Mouse (Mus musculus) liver, postnatal 0 days (tissue): Measurements from ENCODE around the gene Cse1l.

ENCODE experiments used
- CTCF ChIP-seq: sonication (generic); IDR thresholded peaks from 2 replicates; pipeline ENCODE4 v1.5.1; 2016; ENCODE audit warnings: antibody characterized with exemption, low read depth
- EP300 ChIP-seq: IDR thresholded peaks from 2 replicates; pipeline ENCODE4 v1.6.1; 2016; ENCODE audit warnings: antibody characterized with exemption, low read depth, mild to moderate bottlenecking

DNA sequence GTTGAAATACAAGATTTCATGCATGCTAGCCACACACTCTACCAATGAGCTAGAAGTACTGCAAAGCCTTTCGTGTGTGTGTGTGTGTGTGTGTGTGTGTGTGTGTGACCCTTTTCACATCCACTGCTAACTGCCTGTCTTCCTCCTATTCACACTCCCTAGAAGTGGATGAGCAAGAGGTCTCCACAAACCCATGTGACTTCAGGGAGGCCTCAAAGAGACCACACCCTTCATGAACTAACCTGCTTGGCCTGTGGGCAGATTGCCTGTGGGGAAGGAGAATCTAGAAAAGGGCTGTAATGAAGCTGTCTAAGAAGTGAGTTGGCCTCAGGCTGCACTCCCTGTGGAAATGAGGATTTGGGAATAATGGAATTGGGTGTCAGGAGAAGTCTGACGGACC is 6.7 kb upstream of the Cse1l start:
- TF ChIP-seq CTCF (no peak), EP300 (no peak)
